Mouse (Mus musculus) large intestine, adult 2 months (tissue): ENCODE results near the gene 1700028J19Rik. TPM values are rescaled to one million over a fixed set of nuclear protein-coding genes. Genes with fewer than 3 reads are reported as not detected.

Experiments used
- polyA plus RNA-seq: library from polyadenylated mRNA; depleted of rRNA; stranded (reverse); fragments of >200 nt; gene quantifications from 2 replicates; pipeline ENCODE4 v1.2.3, GENCODE M21; 2012; rRNA removed

The 1700028J19Rik gene
- polyA plus RNA-seq, 1 experiment: 2.1 TPM

Other genes starting within 250 kb of the 1700028J19Rik start
- not detected in 2 replicates for gene Klk1b26, start 234.5 kb downstream of the 1700028J19Rik start, polyA plus RNA-seq
- 0.62 and 0.71 TPM in 2 replicates for gene Klk1b27, start 194.4 kb downstream of the 1700028J19Rik start, polyA plus RNA-seq
- gene Klk1b21, start 144.4 kb downstream of the 1700028J19Rik start, polyA plus RNA-seq: not detected in 2 replicates
- gene Klk1b22, start 134.0 kb downstream of the 1700028J19Rik start, polyA plus RNA-seq: 2.6 and 4.9 TPM in 2 replicates
- gene Klk1b16, start 109.9 kb downstream of the 1700028J19Rik start, polyA plus RNA-seq: not detected in 2 replicates
- 0.10 TPM in 1 of 2 replicates, not detected in the other for gene Klk1b24, start 58.5 kb downstream of the 1700028J19Rik start, polyA plus RNA-seq
- gene Klk1b3, start 48.5 kb downstream of the 1700028J19Rik start, polyA plus RNA-seq: 0.12 and 0.18 TPM in 2 replicates
- not detected in 2 replicates for gene Klk1b4, start 39.3 kb downstream of the 1700028J19Rik start, polyA plus RNA-seq
- 0.06 and 0.12 TPM in 2 replicates for gene Klk1b5, start 30.8 kb downstream of the 1700028J19Rik start, polyA plus RNA-seq
- gene Klk1, start 21.3 kb downstream of the 1700028J19Rik start, polyA plus RNA-seq: 389 and 435 TPM in 2 replicates
- 0.06 TPM in 1 of 2 replicates, not detected in the other for gene Gm36864, start 10.5 kb downstream of the 1700028J19Rik start, polyA plus RNA-seq
- 57.0 and 72.3 TPM in 2 replicates for gene 2410002F23Rik, start within 50 bp of the 1700028J19Rik start, polyA plus RNA-seq
- not detected in 2 replicates for gene Acp4, start 10.7 kb upstream of the 1700028J19Rik start, polyA plus RNA-seq
- gene Gm15517, start 14.8 kb upstream of the 1700028J19Rik start, polyA plus RNA-seq: not detected in 2 replicates
- gene Clec11a, start 60.2 kb upstream of the 1700028J19Rik start, polyA plus RNA-seq: 1.2 and 1.4 TPM in 2 replicates
- gene Shank1, start 63.6 kb upstream of the 1700028J19Rik start, polyA plus RNA-seq: 0.48 TPM in 2 replicates
- 0.78 and 0.92 TPM in 2 replicates for gene Syt3, start 137.4 kb upstream of the 1700028J19Rik start, polyA plus RNA-seq
- 0.95 and 0.99 TPM in 2 replicates for gene 1700008O03Rik, start 139.1 kb upstream of the 1700028J19Rik start, polyA plus RNA-seq
- gene Lrrc4b, start 182.3 kb upstream of the 1700028J19Rik start, polyA plus RNA-seq: 0.97 TPM in 2 replicates
- 0.31 and 0.64 TPM in 2 replicates for gene Aspdh, start 218.7 kb upstream of the 1700028J19Rik start, polyA plus RNA-seq
- 70.5 and 78.0 TPM in 2 replicates for gene Josd2, start 221.3 kb upstream of the 1700028J19Rik start, polyA plus RNA-seq
- 144 and 159 TPM in 2 replicates for gene Emc10, start 249.8 kb upstream of the 1700028J19Rik start, polyA plus RNA-seq
- gene Fam71e1, start 249.9 kb upstream of the 1700028J19Rik start, polyA plus RNA-seq: 1.1 and 1.5 TPM in 2 replicates